Mouse (Mus musculus) CD4-positive, CD25-positive, alpha-beta regulatory T cell, adult 9 weeks (primary cell): Measurements from ENCODE around the gene Scnn1b. TPM values are rescaled to one million over a fixed set of nuclear protein-coding genes. Genes with fewer than 3 reads are reported as not detected.

Experiments
- polyA plus RNA-seq: library from polyadenylated mRNA; unstranded; fragments of 100-300 nt; shearing (Covaris generic); gene quantifications from one replicate; pipeline ENCODE4 v1.2.1, GENCODE M21; 2017

Scnn1b gene
- 0.61 TPM for polyA plus RNA-seq

GRCm38 (mm10) chr7:121864858-121865585 lies at the start of gene Scnn1b:
TSS of gene Scnn1b (plus strand) at chr7:121865038.

Other genes with a start within 250 kb of the Scnn1b start
- gene Usp31, start 157.8 kb upstream of the Scnn1b start, polyA plus RNA-seq, result 1.4 TPM
- gene Scnn1g, start 130.6 kb upstream of the Scnn1b start, polyA plus RNA-seq, result not detected
- 19.7 TPM for gene Cog7, start 116.7 kb downstream of the Scnn1b start, polyA plus RNA-seq
- 2.9 TPM for gene Gga2, start 156.2 kb downstream of the Scnn1b start, polyA plus RNA-seq
- gene Ubfd1, start 202.1 kb downstream of the Scnn1b start, polyA plus RNA-seq, result 7.6 TPM
- 11.8 TPM for gene Ears2, start 202.2 kb downstream of the Scnn1b start, polyA plus RNA-seq
- gene Ndufab1, start 236.8 kb downstream of the Scnn1b start, polyA plus RNA-seq, result 124 TPM